Mouse (Mus musculus) ES-E14 (cell line): ENCODE measurements around the gene Minos1. TPM values are rescaled to one million over a fixed set of nuclear protein-coding genes. Genes with fewer than 3 reads are reported as not detected.

Source experiments
- DNase-seq: peaks from one replicate; pipeline ENCODE4 v3.0.0-alpha.2; 2013; ENCODE audit warnings: low read depth, low spot score
- H3K27ac ChIP-seq: 2 replicates; pipeline ENCODE4 v1.5.1; 2012; ENCODE audit warnings: low read depth, mild to moderate bottlenecking, low read length, moderate library complexity, mixed read lengths; ENCODE audit not compliant: poor library complexity, insufficient read depth, severe bottlenecking
- H3K36me3 ChIP-seq: 2 replicates; pipeline ENCODE4 v1.6.1; 2012; ENCODE audit warnings: mild to moderate bottlenecking, low read length, moderate library complexity, mixed read lengths; ENCODE audit not compliant: control insufficient read depth, poor library complexity, insufficient read depth, severe bottlenecking
- H3K4me1 ChIP-seq, 2 experiments: fragments of 150-350 bp in 1 of 2; sonication (generic) in 1 of 2; 2 replicates each; pipeline ENCODE4 v1.6.1; 2012; ENCODE audit warnings: low read length in 2 of 2, mild to moderate bottlenecking in 1 of 2, mixed read lengths in 1 of 2; ENCODE audit not compliant: control insufficient read depth in 2 of 2, insufficient read depth in 2 of 2, poor library complexity in 1 of 2
- H3K4me3 ChIP-seq, 2 experiments: fragments of 150-350 bp in 1 of 2; sonication (generic) in 1 of 2; 2 replicates each; pipeline ENCODE4 v1.5.1; 2012; ENCODE audit warnings: low read length in 2 of 2, low read depth in 1 of 2, mild to moderate bottlenecking in 1 of 2, mixed read lengths in 1 of 2; ENCODE audit not compliant: insufficient read depth in 1 of 2, poor library complexity in 1 of 2, severe bottlenecking in 1 of 2
- H3K9ac ChIP-seq: 2 replicates; pipeline ENCODE4 v1.6.1; 2012; ENCODE audit warnings: low read depth, mild to moderate bottlenecking, low read length, mixed read lengths; ENCODE audit not compliant: poor library complexity, insufficient read depth, severe bottlenecking
- H3K9me3 ChIP-seq: fragments of 150-350 bp; sonication (generic); 2 replicates; pipeline ENCODE4 v1.6.1; 2012; ENCODE audit warnings: low read depth, mild to moderate bottlenecking, low read length; ENCODE audit not compliant: control insufficient read depth, insufficient read depth
- CHD2 ChIP-seq: IDR thresholded peaks from 2 replicates; pipeline ENCODE4 v1.6.1; 2014; ENCODE audit warnings: mild to moderate bottlenecking, low read depth, low read length, inconsistent platforms
- HCFC1 ChIP-seq: IDR thresholded peaks from 2 replicates; pipeline ENCODE4 v1.6.1; 2012; ENCODE audit warnings: low read length, inconsistent platforms, borderline replicate concordance; ENCODE audit not compliant: insufficient read depth
- MAFK ChIP-seq: IDR thresholded peaks from 2 replicates; pipeline ENCODE4 v1.6.1; 2014; ENCODE audit warnings: mild to moderate bottlenecking, low read depth, low read length, inconsistent platforms; ENCODE audit not compliant: insufficient read depth
- ZC3H11A ChIP-seq: IDR thresholded peaks from 2 replicates; pipeline ENCODE4 v1.6.1; 2012; ENCODE audit warnings: low read depth, mild to moderate bottlenecking, inconsistent platforms, low read length, borderline replicate concordance
- ZNF384 ChIP-seq: IDR thresholded peaks from 2 replicates; pipeline ENCODE4 v1.6.1; 2012; ENCODE audit warnings: low read depth, low read length, inconsistent platforms
- in situ Hi-C, 2 experiments: fragments of 600-800 bp; cut with MboI; formaldehyde crosslinking; loops; one replicate each; pipeline ENCODE4 v1.15.1; 2025; ENCODE audit warnings: low sequenced_read_pairs in 2 of 2, inconsistent platforms in 1 of 2; ENCODE audit not compliant: unreplicated experiment in 2 of 2
- total RNA-seq: library from RNA; depleted of rRNA; stranded (reverse); fragments of 300-350 nt; gene quantifications from 2 replicates; pipeline ENCODE4 v1.2.3, GENCODE M21; 2012

Minos1 gene
- total RNA-seq, 1 experiment, result 147 TPM

DNA sequence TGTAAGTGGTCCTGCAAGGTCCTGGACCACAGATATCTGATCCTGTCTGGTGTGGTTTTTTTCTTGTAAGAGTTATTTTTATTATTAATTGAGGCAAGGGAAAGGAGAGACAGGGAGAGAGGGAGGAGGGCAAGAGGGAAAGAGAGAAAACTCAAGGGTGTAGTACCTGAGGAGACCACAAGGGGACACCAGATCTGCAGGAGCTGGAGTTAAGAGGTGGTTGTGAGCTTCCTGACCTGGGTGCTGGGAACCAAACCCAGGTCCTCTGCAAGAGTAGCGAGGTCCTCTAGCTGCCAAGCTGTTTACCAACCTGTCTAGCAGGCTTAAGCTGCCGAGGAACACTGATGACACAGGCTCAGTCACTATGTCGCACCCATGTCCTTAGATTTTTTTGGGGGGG is 47.0 kb upstream of the Minos1 start:
- 0 out of 4 replicates have a peak, but pooled peaks cover 0 to 3% of the 10 kb centered on the region in 2 experiments for H3K4me1 ChIP-seq
- TF ChIP-seq ZC3H11A, result no peak
- TF ChIP-seq CHD2, result no peak
- TF ChIP-seq ZNF384, result no peak
- no peak for TF ChIP-seq HCFC1
- peak; percentile 43 for DNase-seq
- H3K9ac ChIP-seq, result no peak overlapping the region
- H3K27ac ChIP-seq, result no peak overlapping the region
- no peaks in the 10 kb centered on the region for H3K9me3 ChIP-seq
- in situ Hi-C loops, result no loop called here
- no peak overlapping the region for H3K4me3 ChIP-seq
- no peaks in the 10 kb centered on the region for H3K36me3 ChIP-seq

DNA sequence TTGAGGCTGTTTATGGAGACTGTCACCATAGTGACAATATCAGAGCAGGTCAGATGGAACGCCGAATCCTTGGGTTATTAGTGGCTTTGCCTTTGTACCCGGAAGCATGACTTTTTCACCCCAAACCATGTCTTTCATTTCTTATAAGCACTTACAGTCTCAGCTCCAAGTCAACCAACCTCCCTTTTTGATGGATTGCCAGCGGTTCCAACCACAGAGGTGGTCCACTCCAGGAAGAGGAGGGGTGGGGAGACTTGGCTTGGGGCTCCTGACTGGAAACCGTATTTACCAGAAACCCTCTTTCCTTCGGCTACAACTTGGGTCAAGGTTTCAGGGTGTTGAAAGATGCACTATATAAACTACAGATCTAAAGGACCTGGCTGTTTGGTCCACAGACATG is 45.1 kb upstream of the Minos1 start:
- H3K27ac ChIP-seq, result no peak overlapping the region
- no peak overlapping the region for H3K4me3 ChIP-seq
- H3K9me3 ChIP-seq, result no peaks in the 10 kb centered on the region
- H3K9ac ChIP-seq, result no peak overlapping the region
- in situ Hi-C loops, result no loop called here
- DNase-seq, result no peak
- no peaks in the 10 kb centered on the region for H3K36me3 ChIP-seq
- TF ChIP-seq MAFK, result no peak
- TF ChIP-seq ZC3H11A, result no peak
- TF ChIP-seq CHD2, result no peak
- no peak for TF ChIP-seq ZNF384
- no peak for TF ChIP-seq HCFC1
- no peaks in the 10 kb centered on the region for H3K4me1 ChIP-seq

DNA sequence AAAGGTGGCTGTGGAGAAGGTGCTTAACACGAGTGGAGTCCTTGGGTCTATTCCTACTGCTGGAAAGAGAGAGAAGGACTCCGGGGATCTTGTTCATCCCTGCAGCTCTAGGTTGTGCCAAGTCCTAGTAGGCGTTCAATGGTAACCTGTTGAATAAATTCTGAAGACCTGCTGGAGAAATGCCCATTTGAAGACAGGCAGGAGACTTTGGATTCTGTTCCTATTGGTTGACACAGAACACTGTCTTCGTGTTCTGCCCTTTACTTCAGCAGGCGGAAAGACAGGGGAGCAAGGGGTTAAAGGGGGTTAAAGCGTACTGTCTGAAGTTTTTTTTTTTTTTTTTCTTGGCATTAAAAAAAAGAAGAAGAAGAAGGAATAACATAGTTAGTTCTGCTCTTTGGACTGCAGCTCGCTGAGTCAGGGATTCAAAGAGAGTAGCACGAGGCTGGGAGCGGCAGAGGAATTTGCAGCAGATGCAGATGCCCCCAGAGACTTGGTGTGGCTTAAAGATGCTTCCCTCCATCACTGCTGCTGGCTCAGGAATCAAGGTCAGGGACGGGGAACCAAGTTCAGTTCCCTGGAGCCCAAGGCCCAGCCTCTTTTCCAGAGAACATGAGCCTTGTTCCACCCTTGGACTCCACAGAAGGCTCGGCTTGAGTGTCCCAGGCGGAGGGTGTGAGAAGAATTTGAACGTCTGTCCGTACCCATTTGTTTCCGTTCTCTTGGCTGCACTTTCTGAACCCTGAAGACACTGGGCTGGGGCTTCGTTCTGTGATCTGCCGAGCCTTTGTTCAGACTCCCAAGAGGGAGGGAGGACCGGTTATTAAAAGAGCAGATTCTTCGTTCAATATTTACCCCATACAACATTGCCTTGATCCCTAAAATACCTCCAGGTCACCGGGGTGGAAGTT is 44.4 kb upstream of the Minos1 start:
- Histone ChIP-seq H3K27ac (no peak overlapping the region), H3K36me3 (no peaks in the 10 kb centered on the region), H3K4me3 (no peak overlapping the region), H3K4me1 (no peaks in the 10 kb centered on the region), H3K9ac (no peak overlapping the region), H3K9me3 (no peaks in the 10 kb centered on the region)
- TF ChIP-seq HCFC1, result no peak
- TF ChIP-seq MAFK, result 0 out of 2 replicates have a peak, but pooled peaks have one; percentile 21
- no peak for DNase-seq
- in situ Hi-C loops, result no loop called here

DNA sequence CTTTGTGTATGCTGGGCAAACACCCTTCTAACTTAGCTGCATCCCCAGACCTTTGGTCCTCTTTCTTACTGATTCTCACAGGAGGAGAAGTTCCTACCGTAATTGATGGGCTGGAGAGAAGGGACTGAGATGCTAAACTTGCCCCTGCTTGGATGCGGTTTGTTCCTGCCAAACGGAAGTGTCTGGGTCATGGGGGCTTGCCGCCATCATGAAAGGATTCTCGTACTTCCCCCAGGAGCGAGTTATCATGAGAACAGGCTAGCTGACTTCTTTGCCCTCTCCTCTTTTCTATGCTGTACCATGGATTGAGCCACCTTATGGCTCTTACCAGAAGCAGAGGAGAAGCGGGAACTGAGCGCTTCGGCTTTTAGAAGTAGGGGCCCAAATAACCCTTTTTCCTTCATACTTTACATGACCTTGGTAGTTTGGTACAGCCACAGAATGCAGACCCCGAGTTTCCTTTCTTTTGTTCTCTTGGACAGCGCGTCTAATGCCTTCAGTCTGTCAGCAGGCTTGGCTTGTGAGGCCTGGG is 38.9 kb upstream of the Minos1 start:
- in situ Hi-C loops, result no loop called here

More for the DNA sequence above, 38.9 kb upstream of the Minos1 start:
- TF ChIP-seq ZNF384, result no peak
- no peak for TF ChIP-seq HCFC1
- no peak for TF ChIP-seq ZC3H11A
- Histone ChIP-seq H3K36me3 (no peaks in the 10 kb centered on the region), H3K9me3 (no peaks in the 10 kb centered on the region), H3K4me3 (peak overlapping the region in 1 of 2 experiments; percentile 44; a peak in 2 of 4 replicates), H3K9ac (0 out of 2 replicates have a peak overlapping the region, but pooled peaks have one; percentile 25), H3K4me1 (peaks cover 3 to 8% of the 10 kb centered on the region in 2 experiments; a peak in 3 of 4 replicates), H3K27ac (peak overlapping the region; percentile 19; the same call in 1 of the 2 replicates)
- no peak for DNase-seq
